Mouse (Mus musculus) heart, postnatal 0 days (tissue): ENCODE data around the gene Vps13c.

ENCODE experiments used
- CTCF ChIP-seq: IDR thresholded peaks from 2 replicates; pipeline ENCODE4 v1.5.1; 2016; ENCODE audit warnings: antibody characterized with exemption, control low read depth, low read depth
- EP300 ChIP-seq: IDR thresholded peaks from 2 replicates; pipeline ENCODE4 v1.6.1; 2016; ENCODE audit warnings: antibody characterized with exemption, low read depth

DNA sequence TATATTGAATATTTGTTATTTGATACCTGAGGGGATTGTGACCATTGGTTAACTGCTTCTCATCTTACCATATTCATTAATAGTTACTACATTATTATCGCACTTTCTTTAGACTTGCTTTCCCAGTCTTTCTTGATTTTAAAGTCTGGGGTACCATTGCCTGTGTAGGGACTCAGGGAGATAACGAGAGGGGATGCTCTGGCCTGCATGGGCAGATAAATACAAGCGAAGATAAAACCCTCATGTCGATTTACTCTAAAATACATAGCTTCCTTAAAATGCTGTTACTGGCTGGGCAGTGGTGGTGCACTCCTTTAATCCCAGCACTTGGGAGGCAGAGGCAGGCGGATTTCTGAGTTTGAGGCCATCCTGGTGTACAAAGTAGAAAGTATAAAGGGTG lies 23.1 kb downstream of the Vps13c start:
- TF ChIP-seq CTCF (no peak), EP300 (no peak)
